Mouse (Mus musculus) neural tube, embryonic 13.5 days (tissue): ENCODE measurements around the gene Mapkapk3. TPM values are rescaled to one million over a fixed set of nuclear protein-coding genes. Genes with fewer than 3 reads are reported as not detected.
A peak's percentile ranks its signal among the peaks of the same experiment; 100 is the strongest.

Source experiments
- ATAC-seq: fragments of 200-750 bp; cut with Nextera tagmentation; 2 replicates; pipeline ENCODE4 v1.8.0; 2017; ENCODE audit warnings: low read depth, mild to moderate bottlenecking, moderate TSS enrichment, moderate library complexity
- H3K27ac ChIP-seq: fragments of 300-500 bp; sonication (generic); replicated peaks from 2 replicates; pipeline ENCODE4 v1.5.1; 2015; ENCODE audit warnings: moderate library complexity, mild to moderate bottlenecking, inconsistent platforms
- H3K27me3 ChIP-seq: fragments of 300-500 bp; sonication (generic); 2 replicates; pipeline ENCODE4 v1.6.1; 2015; ENCODE audit warnings: mild to moderate bottlenecking, inconsistent platforms
- H3K36me3 ChIP-seq: fragments of 300-500 bp; sonication (generic); 2 replicates; pipeline ENCODE4 v1.6.1; 2015; ENCODE audit warnings: mild to moderate bottlenecking, inconsistent platforms
- H3K4me1 ChIP-seq: fragments of 300-500 bp; sonication (generic); replicated peaks from 2 replicates; pipeline ENCODE4 v1.6.1; 2015; ENCODE audit warnings: inconsistent platforms
- H3K4me2 ChIP-seq: fragments of 300-500 bp; sonication (generic); 2 replicates; pipeline ENCODE4 v1.6.1; 2015; ENCODE audit warnings: inconsistent platforms, mild to moderate bottlenecking, moderate library complexity
- H3K4me3 ChIP-seq: fragments of 300-500 bp; sonication (generic); 2 replicates; pipeline ENCODE4 v1.5.1; 2015; ENCODE audit warnings: mild to moderate bottlenecking, inconsistent platforms
- H3K9ac ChIP-seq: fragments of 300-500 bp; sonication (generic); 2 replicates; pipeline ENCODE4 v1.6.1; 2015; ENCODE audit warnings: moderate library complexity, mild to moderate bottlenecking, inconsistent platforms
- H3K9me3 ChIP-seq: fragments of 300-500 bp; sonication (generic); 2 replicates; pipeline ENCODE4 v1.6.1; 2016; ENCODE audit warnings: inconsistent platforms
- WGBS: fragments of 180-500 bp; shearing (Covaris S2); methylation state at CpG from one replicate; pipeline ENCODE4 v1.1.7; 2015; 5-methylcytosine and 5-hydroxymethylcytosine counted together
- polyA plus RNA-seq: library from polyadenylated mRNA; unstranded; fragments of >200 nt; fragmentation: Nextera tagmentation; extraction: Ambion mirVana; gene quantifications from 2 replicates; pipeline ENCODE4 v1.2.1, GENCODE M21; 2015

Gene Mapkapk3
- polyA plus RNA-seq, 1 experiment from 2014 or later, result 1.8 TPM

DNA sequence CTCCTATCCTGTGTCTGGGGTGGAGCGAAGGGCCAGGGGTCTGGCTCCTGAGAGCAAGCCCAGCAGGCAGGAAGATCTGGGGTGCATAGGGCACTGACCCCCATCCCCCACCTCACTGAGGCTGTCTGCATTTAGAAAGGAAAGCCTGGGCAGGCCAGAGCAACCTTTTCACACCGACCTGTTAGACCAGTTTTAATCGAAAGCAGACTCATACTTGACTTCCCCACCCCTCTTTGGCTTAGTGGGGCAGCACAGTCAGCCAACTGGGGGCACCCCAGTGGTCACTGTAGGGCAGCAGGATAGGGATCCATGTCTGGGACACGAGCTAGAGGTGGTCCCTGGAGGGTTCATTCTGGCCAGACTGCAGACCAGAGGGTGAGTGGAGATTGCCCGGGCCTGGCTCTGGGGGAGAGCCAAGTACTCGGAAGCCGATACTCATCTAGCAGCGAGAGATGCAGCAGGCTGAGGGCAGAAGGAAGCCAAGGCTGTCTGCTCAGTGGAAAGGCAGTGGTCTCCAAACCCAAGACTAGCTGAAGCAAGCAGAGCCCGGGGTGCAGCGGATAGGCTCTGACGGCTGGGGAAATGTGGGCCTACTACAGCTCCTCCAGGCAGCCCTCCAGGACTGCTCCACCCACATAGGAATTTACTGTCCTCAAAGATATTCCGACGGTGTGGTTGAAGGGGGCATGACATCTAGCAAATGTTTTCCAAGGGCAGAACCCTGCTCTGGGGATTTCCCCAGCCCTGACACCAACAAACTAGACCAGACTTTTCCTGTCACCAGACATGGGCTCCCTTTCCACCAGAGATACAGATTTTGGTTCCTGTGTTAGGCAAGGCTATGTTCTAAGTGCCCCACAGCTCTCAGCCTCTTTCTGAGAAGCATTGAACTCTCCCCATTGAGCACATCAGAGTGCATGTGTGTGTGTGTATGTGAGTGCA lies 16.2 kb upstream of the Mapkapk3 start:
- no peak for ATAC-seq
- Histone ChIP-seq H3K4me3 (no peak overlapping the region), H3K27me3 (no peaks in the 10 kb centered on the region), H3K4me1 (no peaks in the 10 kb centered on the region), H3K9me3 (no peaks in the 10 kb centered on the region), H3K27ac (no peak overlapping the region), H3K36me3 (peaks cover 14% of the 10 kb centered on the region), H3K4me2 (no peak overlapping the region), H3K9ac (no peak overlapping the region)
- WGBS, result 75% methylated on average over 13 of the region's 13 CpGs

- H3K4me2 ChIP-seq, result no peak overlapping the region
- no peak overlapping the region for H3K27ac ChIP-seq
- WGBS, result 84% methylated on average over 4 of the region's 4 CpGs
- H3K9me3 ChIP-seq, result no peaks in the 10 kb centered on the region
- H3K27me3 ChIP-seq, result no peaks in the 10 kb centered on the region
- no peaks in the 10 kb centered on the region for H3K4me1 ChIP-seq
- H3K4me3 ChIP-seq, result no peak overlapping the region
- H3K36me3 ChIP-seq, result peaks cover 21% of the 10 kb centered on the region
- ATAC-seq, result no peak
- H3K9ac ChIP-seq, result no peak overlapping the region
These were observed 15.3 kb upstream of the Mapkapk3 start for GRCm38 (mm10) chr9:107305012-107305411.

- H3K27ac ChIP-seq, result no peak overlapping the region
- peaks cover 21% of the 10 kb centered on the region for H3K36me3 ChIP-seq
- no peak overlapping the region for H3K4me2 ChIP-seq
- H3K4me3 ChIP-seq, result no peak overlapping the region
- no peaks in the 10 kb centered on the region for H3K27me3 ChIP-seq
- no peaks in the 10 kb centered on the region for H3K4me1 ChIP-seq
- 96% methylated on average over 3 of the region's 3 CpGs for WGBS
- ATAC-seq, result no peak
- H3K9ac ChIP-seq, result no peak overlapping the region
- H3K9me3 ChIP-seq, result no peaks in the 10 kb centered on the region
These were observed 14.7 kb upstream of the Mapkapk3 start for GRCm38 (mm10) chr9:107304383-107304782.

GRCm38 (mm10) chr9:107303900-107304299 lies 14.2 kb upstream of the Mapkapk3 start:
- WGBS, result 83% methylated on average over 5 of the region's 5 CpGs
- Histone ChIP-seq H3K27ac (no peak overlapping the region), H3K36me3 (peaks cover 21% of the 10 kb centered on the region), H3K4me3 (no peak overlapping the region), H3K27me3 (no peaks in the 10 kb centered on the region), H3K9me3 (no peaks in the 10 kb centered on the region), H3K4me2 (no peak overlapping the region), H3K9ac (no peak overlapping the region), H3K4me1 (0 out of 2 replicates have a peak, but pooled peaks cover 2% of the 10 kb centered on the region)
- ATAC-seq, result no peak

DNA sequence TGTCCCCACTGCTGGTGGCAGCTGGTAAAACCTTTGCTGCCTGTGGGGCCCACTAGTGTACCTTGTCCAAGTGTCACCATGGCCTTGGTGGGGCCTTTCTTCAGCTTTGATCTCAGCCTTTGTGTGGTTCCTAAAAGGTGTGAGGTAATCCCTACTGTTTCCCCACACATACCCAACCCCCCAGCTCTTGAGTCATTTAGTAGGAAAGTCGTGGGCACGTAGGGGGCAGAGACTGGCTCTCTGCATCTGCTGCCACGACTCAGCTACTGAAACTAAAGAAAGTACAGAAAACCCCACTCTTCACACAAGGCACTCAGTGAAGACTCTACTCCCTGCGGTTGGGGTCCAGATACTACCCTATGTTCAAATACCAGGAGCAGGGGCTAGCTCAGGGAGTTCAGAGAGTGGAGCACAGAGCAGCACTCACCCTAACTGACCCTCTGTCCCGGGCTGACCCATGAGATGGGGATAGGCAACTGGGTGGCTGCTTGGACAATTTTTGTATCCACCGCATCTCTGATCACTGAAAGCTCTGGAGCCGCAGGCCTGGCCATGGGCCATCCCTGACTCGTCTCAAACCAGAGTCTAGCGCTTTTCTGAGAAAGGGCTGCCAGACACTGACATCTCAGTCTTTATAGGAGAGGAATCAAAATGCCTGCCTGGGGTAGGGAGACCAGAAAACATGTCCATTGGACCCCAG lies 13.6 kb upstream of the Mapkapk3 start:
- no peak for ATAC-seq
- peaks cover 21% of the 10 kb centered on the region for H3K36me3 ChIP-seq
- H3K9ac ChIP-seq, result no peak overlapping the region
- no peaks in the 10 kb centered on the region for H3K9me3 ChIP-seq
- H3K27ac ChIP-seq, result no peak overlapping the region
- no peak overlapping the region for H3K4me3 ChIP-seq
- peaks cover 8% of the 10 kb centered on the region for H3K4me1 ChIP-seq
- no peaks in the 10 kb centered on the region for H3K27me3 ChIP-seq
- WGBS, result 87% methylated on average over 9 of the region's 9 CpGs
- no peak overlapping the region for H3K4me2 ChIP-seq

DNA sequence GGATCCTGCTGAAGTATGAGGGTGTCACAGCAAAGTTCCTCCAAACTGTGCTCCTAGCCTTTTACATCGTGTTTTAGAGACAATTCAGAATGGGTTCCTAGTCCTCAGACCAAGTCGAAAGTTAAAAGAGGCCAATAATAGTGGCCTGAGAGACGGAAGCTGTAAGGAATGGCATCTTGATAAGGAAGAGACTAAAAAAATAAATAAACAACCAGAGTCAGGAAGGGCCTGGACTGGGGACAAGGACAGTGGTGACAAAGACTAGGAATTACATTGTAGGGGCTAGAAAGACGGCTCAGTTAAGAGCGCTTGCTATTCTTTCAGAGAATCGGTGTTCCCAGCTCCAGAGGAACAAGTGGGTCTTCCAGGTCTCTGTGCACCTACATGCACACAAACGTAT lies 12.9 kb upstream of the Mapkapk3 start:
- Histone ChIP-seq H3K27me3 (no peaks in the 10 kb centered on the region), H3K27ac (no peak overlapping the region), H3K9me3 (no peaks in the 10 kb centered on the region), H3K9ac (no peak overlapping the region; the same call in 1 of the 2 replicates), H3K4me2 (no peak overlapping the region), H3K4me1 (peaks cover 15% of the 10 kb centered on the region), H3K4me3 (no peak overlapping the region), H3K36me3 (peaks cover 21% of the 10 kb centered on the region)
- WGBS, result 87% methylated on average over 7 of the region's 7 CpGs
- ATAC-seq, result no peak

- ATAC-seq, result no peak
- Histone ChIP-seq H3K4me3 (no peak overlapping the region), H3K4me2 (no peak overlapping the region), H3K9me3 (no peaks in the 10 kb centered on the region), H3K27me3 (no peaks in the 10 kb centered on the region), H3K36me3 (peaks cover 21% of the 10 kb centered on the region), H3K9ac (no peak overlapping the region), H3K4me1 (peaks cover 22% of the 10 kb centered on the region), H3K27ac (no peak overlapping the region)
- WGBS, result 86% methylated on average over 17 of the region's 17 CpGs
These were observed 12.1 kb upstream of the Mapkapk3 start for GRCm38 (mm10) chr9:107301554-107302331.

DNA sequence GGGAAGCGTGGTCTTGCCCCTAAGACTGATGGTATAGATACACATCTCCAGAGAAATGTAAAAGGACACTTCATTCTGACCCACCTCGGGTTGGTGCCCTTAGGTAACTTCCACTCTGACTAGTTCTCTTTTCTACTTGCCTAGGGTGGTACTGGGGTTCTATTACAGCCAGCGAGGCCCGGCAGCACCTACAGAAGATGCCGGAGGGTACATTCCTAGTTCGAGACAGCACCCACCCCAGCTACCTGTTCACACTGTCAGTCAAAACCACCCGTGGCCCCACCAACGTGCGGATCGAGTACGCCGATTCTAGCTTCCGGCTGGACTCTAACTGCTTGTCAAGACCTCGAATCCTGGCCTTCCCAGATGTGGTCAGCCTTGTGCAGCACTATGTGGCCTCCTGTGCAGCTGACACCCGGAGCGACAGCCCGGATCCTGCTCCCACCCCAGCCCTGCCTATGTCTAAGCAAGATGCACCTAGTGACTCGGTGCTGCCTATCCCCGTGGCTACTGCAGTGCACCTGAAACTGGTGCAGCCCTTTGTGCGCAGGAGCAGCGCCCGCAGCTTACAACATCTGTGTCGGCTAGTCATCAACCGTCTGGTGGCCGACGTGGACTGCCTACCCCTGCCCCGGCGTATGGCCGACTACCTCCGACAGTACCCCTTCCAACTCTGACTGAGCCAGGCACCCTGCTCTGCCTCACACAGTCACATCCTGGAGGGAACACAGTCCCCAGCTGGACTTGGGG lies 10.7 kb upstream of the Mapkapk3 start:
- peaks cover 5% of the 10 kb centered on the region for H3K27me3 ChIP-seq
- no peak overlapping the region for H3K4me3 ChIP-seq
- no peak overlapping the region for H3K4me2 ChIP-seq
- H3K9me3 ChIP-seq, result no peaks in the 10 kb centered on the region
- no peak overlapping the region for H3K27ac ChIP-seq
- 92% methylated on average over 30 of the region's 30 CpGs for WGBS
- no peak overlapping the region for H3K9ac ChIP-seq
- peaks cover 21% of the 10 kb centered on the region for H3K36me3 ChIP-seq
- H3K4me1 ChIP-seq, result peaks cover 28% of the 10 kb centered on the region
- no peak for ATAC-seq

DNA sequence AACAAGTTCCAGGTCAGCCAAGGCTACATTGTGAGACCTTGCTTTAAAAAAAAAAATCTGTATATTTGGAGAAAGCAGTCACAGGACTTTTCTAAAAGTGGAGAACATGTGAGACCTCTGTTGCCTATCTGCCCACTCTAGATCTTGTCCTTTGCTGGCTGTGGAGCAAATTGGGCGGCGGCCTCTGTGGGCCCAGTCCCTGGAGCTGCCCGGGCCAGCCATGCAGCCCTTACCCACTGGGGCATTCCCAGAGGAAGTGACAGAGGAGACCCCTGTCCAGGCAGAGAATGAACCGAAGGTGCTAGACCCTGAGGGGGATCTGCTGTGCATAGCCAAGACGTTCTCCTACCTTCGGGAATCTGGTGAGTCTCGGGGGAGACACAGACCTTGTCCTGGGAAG lies 10.1 kb upstream of the Mapkapk3 start:
- Histone ChIP-seq H3K36me3 (peaks cover 21% of the 10 kb centered on the region), H3K4me1 (peaks cover 28% of the 10 kb centered on the region), H3K4me3 (no peak overlapping the region), H3K27ac (no peak overlapping the region), H3K4me2 (no peak overlapping the region), H3K9ac (no peak overlapping the region), H3K27me3 (peaks cover 7% of the 10 kb centered on the region), H3K9me3 (no peaks in the 10 kb centered on the region)
- ATAC-seq, result no peak
- WGBS, result 91% methylated on average over 7 of the region's 7 CpGs

- H3K9me3 ChIP-seq, result no peaks in the 10 kb centered on the region
- peaks cover 28% of the 10 kb centered on the region for H3K4me1 ChIP-seq
- peaks cover 21% of the 10 kb centered on the region for H3K36me3 ChIP-seq
- no peak overlapping the region for H3K9ac ChIP-seq
- no peak overlapping the region for H3K4me2 ChIP-seq
- 88% methylated on average over 6 of the region's 6 CpGs for WGBS
- no peak for ATAC-seq
- no peak overlapping the region for H3K27ac ChIP-seq
- H3K27me3 ChIP-seq, result peaks cover 7% of the 10 kb centered on the region
- H3K4me3 ChIP-seq, result no peak overlapping the region
These were observed 9.2 kb upstream of the Mapkapk3 start for GRCm38 (mm10) chr9:107298876-107299275.

GRCm38 (mm10) chr9:107298059-107298780 lies 8.5 kb upstream of the Mapkapk3 start:
- ATAC-seq, result no peak
- Histone ChIP-seq H3K4me2 (peak overlapping the region; percentile 91), H3K9me3 (no peaks in the 10 kb centered on the region), H3K27ac (no peak overlapping the region), H3K4me3 (no peak overlapping the region; the same call in 1 of the 2 replicates), H3K9ac (no peak overlapping the region), H3K4me1 (peaks cover 28% of the 10 kb centered on the region), H3K27me3 (peaks cover 8% of the 10 kb centered on the region), H3K36me3 (peaks cover 21% of the 10 kb centered on the region)
- 90% methylated on average over 8 of the region's 8 CpGs for WGBS
